Mouse (Mus musculus): ENCODE results near the gene Pcx. TPM values are rescaled to one million over a fixed set of nuclear protein-coding genes. Genes with fewer than 3 reads are reported as not detected.

Pcx gene
- total RNA-seq (2014; rRNA removed) (82.6 and 84.0 TPM in 2 replicates), polyA plus RNA-seq (2015; fragmentation: Nextera tagmentation; extraction: Ambion mirVana) (50.5 and 53.6 TPM in 2 replicates)

GRCm38 (mm10) chr19:4509986-4510963, at the start of gene Pcx:
TSS of gene Pcx (plus strand) at chr19:4510472.
- WGBS: under 1% methylated on average over 80 of the region's 82 CpGs
- ATAC-seq: peak; percentile 100
- Histone ChIP-seq H3K9me3 (ENCODE audit: low read length) (no peaks in the 10 kb centered on the region), H3K27me3 (ENCODE audit: insufficient read depth, low read length) (no peaks in the 10 kb centered on the region), H3K36me3 (ENCODE audit: insufficient read depth, low read length) (no peaks in the 10 kb centered on the region), H3K4me3 (ENCODE audit: low read length) (peak within 1 kb of the TSS; percentile 74), H3K9ac (replicated peaks; ENCODE audit: low read length) (peak within 1 kb of the TSS; percentile 54), H3K4me1 (ENCODE audit: insufficient read depth, low read length) (peaks cover 7% of the 10 kb centered on the region; the same call in 1 of the 2 replicates), H3K27ac (peak within 1 kb of the TSS; percentile 64; the same call in 1 of the 2 replicates), H3K4me2 (ENCODE audit: low read depth, low read length) (peak within 1 kb of the TSS; percentile 84)
- DNase-seq (ENCODE audit: low spot score): peak; percentile 100
- peak; percentile 13; the same call in 1 of the 2 replicates for TF ChIP-seq CTCF (IDR thresholded peaks at IDR 0.05; ENCODE audit: low read depth)

DNA sequence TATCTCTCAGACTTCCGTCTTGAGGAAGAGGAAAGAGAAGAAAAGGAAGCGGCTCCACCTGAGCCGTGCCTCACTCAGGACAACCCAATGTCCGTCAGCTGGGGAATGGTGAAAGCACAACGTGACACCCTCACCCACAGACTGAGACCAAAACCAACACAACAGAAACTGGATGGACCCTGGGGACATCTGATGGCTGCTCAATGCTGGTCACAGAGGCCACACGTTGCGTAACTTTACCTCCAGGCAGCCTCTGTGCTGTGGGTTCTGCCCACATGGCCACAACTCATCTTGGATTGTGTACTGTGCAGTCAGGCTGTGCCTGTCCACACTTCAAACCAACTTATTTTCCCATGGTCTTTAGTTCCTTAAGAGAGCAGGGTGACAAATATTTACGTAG, 48.3 kb upstream of the Pcx start:
- Histone ChIP-seq H3K4me3 (ENCODE audit: low read length) (no peak overlapping the region), H3K36me3 (ENCODE audit: insufficient read depth, low read length) (no peaks in the 10 kb centered on the region), H3K4me2 (ENCODE audit: low read depth, low read length) (no peak overlapping the region), H3K27me3 (ENCODE audit: insufficient read depth, low read length) (no peaks in the 10 kb centered on the region), H3K9ac (replicated peaks; ENCODE audit: low read length) (no peak overlapping the region), H3K27ac (no peak overlapping the region), H3K4me1 (ENCODE audit: insufficient read depth, low read length) (no peaks in the 10 kb centered on the region), H3K9me3 (ENCODE audit: low read length) (no peaks in the 10 kb centered on the region)
- WGBS: 84% methylated on average over 8 of the region's 8 CpGs
- no peak for TF ChIP-seq CTCF (IDR thresholded peaks at IDR 0.05; ENCODE audit: low read depth)
- DNase-seq (ENCODE audit: low spot score) (no peak), ATAC-seq (no peak)

DNA sequence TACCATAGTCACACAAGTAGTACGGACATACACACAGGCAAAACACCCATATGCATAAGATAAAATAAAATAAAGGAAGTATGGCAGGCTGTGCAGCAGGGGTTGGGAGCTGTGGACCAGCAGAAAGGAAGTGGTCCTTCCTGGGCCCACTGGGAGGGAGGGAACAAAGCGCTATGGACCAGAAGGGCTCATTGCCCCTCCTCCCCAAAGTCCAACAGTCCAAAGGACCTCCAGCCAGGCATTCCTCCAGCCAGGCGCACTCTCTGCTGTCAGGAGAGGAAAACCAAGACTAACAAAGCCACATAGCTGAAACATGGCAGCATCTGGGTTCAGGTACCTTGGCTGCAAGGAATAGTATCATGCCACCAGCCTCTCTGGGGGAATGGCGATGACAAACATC, 45.6 kb upstream of the Pcx start:
- no peak overlapping the region for H3K27ac ChIP-seq
- DNase-seq (ENCODE audit: low spot score) (no peak), ATAC-seq (no peak)
- H3K4me1 ChIP-seq (ENCODE audit: insufficient read depth, low read length): no peaks in the 10 kb centered on the region
- WGBS: 86% methylated on average over 4 of the region's 4 CpGs
- no peak overlapping the region for H3K4me3 ChIP-seq (ENCODE audit: low read length)
- H3K9me3 ChIP-seq (ENCODE audit: low read length): no peaks in the 10 kb centered on the region
- no peak for TF ChIP-seq CTCF (IDR thresholded peaks at IDR 0.05; ENCODE audit: low read depth)
- no peaks in the 10 kb centered on the region for H3K27me3 ChIP-seq (ENCODE audit: insufficient read depth, low read length)
- no peak overlapping the region for H3K4me2 ChIP-seq (ENCODE audit: low read depth, low read length)
- no peaks in the 10 kb centered on the region for H3K36me3 ChIP-seq (ENCODE audit: insufficient read depth, low read length)
- H3K9ac ChIP-seq (replicated peaks; ENCODE audit: low read length): no peak overlapping the region

DNA sequence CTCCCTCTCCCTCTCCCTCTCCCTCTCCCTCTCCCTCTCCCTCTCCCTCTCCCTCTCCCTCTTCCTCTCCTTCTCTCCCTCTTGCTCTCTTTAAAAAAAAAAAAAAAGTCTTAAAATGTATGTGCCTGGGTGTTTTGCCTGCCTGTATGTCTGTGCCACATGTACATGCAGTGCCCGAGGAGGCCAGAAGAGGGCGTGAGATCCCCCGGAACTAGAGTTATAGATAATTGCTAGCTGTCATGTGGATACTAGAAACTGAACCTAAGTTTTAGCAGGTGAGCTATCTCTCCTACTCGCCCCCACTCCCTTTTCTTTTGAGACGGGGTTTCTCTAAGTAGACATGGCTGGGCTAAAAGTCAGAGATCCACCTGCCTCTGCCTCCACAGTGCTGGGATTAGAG, 41.9 kb upstream of the Pcx start:
- Histone ChIP-seq H3K4me2 (ENCODE audit: low read depth, low read length) (no peak overlapping the region), H3K36me3 (ENCODE audit: insufficient read depth, low read length) (no peaks in the 10 kb centered on the region), H3K9me3 (ENCODE audit: low read length) (no peaks in the 10 kb centered on the region), H3K27ac (no peak overlapping the region), H3K4me1 (ENCODE audit: insufficient read depth, low read length) (no peaks in the 10 kb centered on the region), H3K9ac (replicated peaks; ENCODE audit: low read length) (no peak overlapping the region), H3K27me3 (ENCODE audit: insufficient read depth, low read length) (no peaks in the 10 kb centered on the region), H3K4me3 (ENCODE audit: low read length) (no peak overlapping the region)
- no peak for ATAC-seq
- TF ChIP-seq CTCF (IDR thresholded peaks at IDR 0.05; ENCODE audit: low read depth): peak; percentile 50
- 33% methylated on average over 5 of the region's 5 CpGs for WGBS
- DNase-seq (ENCODE audit: low spot score): no peak

- 87% methylated on average over 5 of the region's 5 CpGs for WGBS
- Histone ChIP-seq H3K4me2 (ENCODE audit: low read depth, low read length) (no peak overlapping the region), H3K27ac (no peak overlapping the region), H3K4me1 (ENCODE audit: insufficient read depth, low read length) (peaks cover 3% of the 10 kb centered on the region), H3K4me3 (ENCODE audit: low read length) (no peak overlapping the region), H3K9ac (replicated peaks; ENCODE audit: low read length) (no peak overlapping the region), H3K9me3 (ENCODE audit: low read length) (no peaks in the 10 kb centered on the region), H3K36me3 (ENCODE audit: insufficient read depth, low read length) (no peaks in the 10 kb centered on the region), H3K27me3 (ENCODE audit: insufficient read depth, low read length) (no peaks in the 10 kb centered on the region)
- DNase-seq (ENCODE audit: low spot score) (no peak), ATAC-seq (no peak)
- TF ChIP-seq CTCF (IDR thresholded peaks at IDR 0.05; ENCODE audit: low read depth): no peak
Observed at GRCm38 (mm10) chr19:4473549-4473948, 36.7 kb upstream of the Pcx start.

GRCm38 (mm10) chr19:4474739-4475138, 35.5 kb upstream of the Pcx start:
- H3K27me3 ChIP-seq (ENCODE audit: insufficient read depth, low read length): no peaks in the 10 kb centered on the region
- no peak overlapping the region for H3K9ac ChIP-seq (replicated peaks; ENCODE audit: low read length)
- peaks cover 3% of the 10 kb centered on the region for H3K4me1 ChIP-seq (ENCODE audit: insufficient read depth, low read length)
- no peaks in the 10 kb centered on the region for H3K36me3 ChIP-seq (ENCODE audit: insufficient read depth, low read length)
- no peak overlapping the region for H3K4me3 ChIP-seq (ENCODE audit: low read length)
- TF ChIP-seq CTCF (IDR thresholded peaks at IDR 0.05; ENCODE audit: low read depth): no peak
- no peak overlapping the region for H3K4me2 ChIP-seq (ENCODE audit: low read depth, low read length)
- no peak for DNase-seq (ENCODE audit: low spot score)
- H3K27ac ChIP-seq: no peak overlapping the region
- no peak for ATAC-seq
- 61% methylated on average over 3 of the region's 3 CpGs for WGBS
- H3K9me3 ChIP-seq (ENCODE audit: low read length): no peaks in the 10 kb centered on the region
